Mouse (Mus musculus) thymus, postnatal 4 days (tissue): ENCODE results near the gene Rapgef3.

Experiments
- DNase-seq: peaks from one replicate; pipeline ENCODE4 v3.0.0; 2021

Rapgef3 gene

GRCm38 (mm10) chr15:97770280-97770679 lies 2.5 kb upstream of the Rapgef3 start:
- no peak for DNase-seq

- peak; percentile 71 for DNase-seq
These were observed 420 bp upstream of the Rapgef3 start for GRCm38 (mm10) chr15:97768192-97768591.

GRCm38 (mm10) chr15:97766594-97767279 lies 1.0 kb downstream of the Rapgef3 start:
- DNase-seq = peak; percentile 66

GRCm38 (mm10) chr15:97766194-97766593 lies 1.6 kb downstream of the Rapgef3 start:
- DNase-seq = peak; percentile 41

DNA sequence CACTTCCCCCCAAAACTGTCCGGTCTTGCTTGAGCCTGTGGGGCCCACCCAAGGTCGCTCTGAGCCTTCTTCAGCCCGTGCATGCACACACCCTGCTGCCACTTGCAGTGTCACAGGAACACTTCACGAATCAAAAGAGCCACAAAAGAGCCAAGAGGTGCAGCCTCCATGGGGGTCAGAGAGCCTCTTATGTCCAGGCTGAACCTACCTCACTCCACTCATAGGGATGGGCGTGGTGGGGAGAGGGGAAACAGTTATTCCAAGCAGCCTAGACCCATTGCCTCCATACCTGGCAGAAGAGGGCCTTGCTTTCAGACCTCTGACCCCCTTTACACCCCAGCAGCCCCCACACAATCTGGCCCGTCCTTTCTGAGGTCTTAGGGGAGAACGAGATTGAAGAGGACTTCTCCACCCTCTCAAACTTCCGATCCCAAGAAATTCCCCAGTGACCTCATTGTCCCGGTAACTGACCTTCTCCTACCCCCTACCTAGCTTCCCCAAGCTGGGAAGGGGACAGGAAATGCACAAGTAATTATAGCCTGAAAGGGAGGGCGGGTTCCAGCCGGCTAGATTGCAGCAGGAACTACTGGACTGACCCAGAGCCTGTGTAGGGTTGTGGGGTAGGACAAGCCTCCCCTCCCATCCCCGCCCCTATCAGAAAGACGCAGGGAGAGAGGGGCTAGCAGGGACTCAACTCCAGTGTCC lies 2.5 kb downstream of the Rapgef3 start:
- DNase-seq = no peak

GRCm38 (mm10) chr15:97764532-97764931 lies 3.2 kb downstream of the Rapgef3 start:
- DNase-seq = no peak

- DNase-seq = no peak
These were observed 4.3 kb downstream of the Rapgef3 start for GRCm38 (mm10) chr15:97763256-97764049.

DNA sequence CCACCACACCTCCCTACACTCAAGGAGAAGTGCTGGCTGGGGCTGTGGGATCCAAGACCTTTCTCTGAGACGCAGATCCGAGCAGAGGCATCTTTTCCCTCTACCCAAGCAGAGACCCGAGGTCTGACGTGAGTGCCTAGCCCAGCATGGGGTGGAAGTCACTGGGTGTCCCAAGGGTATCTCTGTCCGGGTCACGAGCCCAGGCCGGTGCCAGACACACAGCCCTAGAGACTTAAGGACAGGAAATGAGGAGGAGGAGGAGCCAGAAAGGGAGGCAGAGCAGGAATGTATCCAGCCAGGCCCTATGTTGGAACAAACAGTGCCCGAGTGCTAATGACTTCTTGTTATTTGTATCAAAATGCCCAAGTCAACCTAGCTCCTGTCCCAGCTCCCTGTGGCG lies 5.0 kb downstream of the Rapgef3 start:
- DNase-seq = no peak

DNA sequence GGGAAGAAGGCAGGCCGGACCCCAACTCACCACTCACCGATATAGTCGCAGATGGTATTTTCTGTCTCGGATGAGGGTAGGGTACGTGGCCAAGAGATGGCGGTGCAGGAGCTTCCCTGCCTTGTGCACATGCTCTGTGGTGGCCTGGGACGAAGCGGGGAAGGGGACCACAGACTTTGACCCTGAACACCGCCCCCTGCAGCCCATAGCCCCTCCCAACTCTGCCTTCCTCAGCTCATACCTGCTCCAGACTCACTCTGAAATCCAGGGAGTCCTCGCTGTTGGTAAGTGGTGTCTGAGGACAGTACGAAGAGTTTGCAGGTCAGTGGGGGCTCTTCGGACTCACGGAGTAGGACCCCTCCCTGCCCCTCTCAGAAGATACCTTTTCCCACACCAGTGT lies 6.3 kb downstream of the Rapgef3 start:
- DNase-seq = no peak

DNA sequence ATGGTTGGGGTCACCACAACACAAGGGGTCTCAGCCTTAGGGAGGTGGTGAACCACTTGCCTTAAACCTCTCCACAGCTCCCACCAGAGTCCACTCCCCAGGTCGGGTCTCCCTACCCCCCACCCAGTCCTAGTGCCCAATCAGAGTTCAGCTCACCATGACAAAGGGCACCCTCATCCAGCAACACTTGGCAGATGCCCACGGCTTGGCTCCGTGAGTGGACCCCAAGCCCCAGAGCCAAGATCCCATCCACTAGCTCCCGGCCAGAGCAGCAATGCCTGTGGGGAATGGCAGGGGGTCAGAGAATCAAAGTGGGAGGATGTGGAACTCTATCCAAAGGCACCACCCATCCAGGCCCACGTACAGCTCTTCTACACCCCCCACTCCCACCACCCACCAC lies 6.8 kb downstream of the Rapgef3 start:
- no peak for DNase-seq

- DNase-seq = no peak
These were observed 7.8 kb downstream of the Rapgef3 start for GRCm38 (mm10) chr15:97760006-97760405.

GRCm38 (mm10) chr15:97755361-97755760 lies 12.4 kb downstream of the Rapgef3 start:
- no peak for DNase-seq

DNA sequence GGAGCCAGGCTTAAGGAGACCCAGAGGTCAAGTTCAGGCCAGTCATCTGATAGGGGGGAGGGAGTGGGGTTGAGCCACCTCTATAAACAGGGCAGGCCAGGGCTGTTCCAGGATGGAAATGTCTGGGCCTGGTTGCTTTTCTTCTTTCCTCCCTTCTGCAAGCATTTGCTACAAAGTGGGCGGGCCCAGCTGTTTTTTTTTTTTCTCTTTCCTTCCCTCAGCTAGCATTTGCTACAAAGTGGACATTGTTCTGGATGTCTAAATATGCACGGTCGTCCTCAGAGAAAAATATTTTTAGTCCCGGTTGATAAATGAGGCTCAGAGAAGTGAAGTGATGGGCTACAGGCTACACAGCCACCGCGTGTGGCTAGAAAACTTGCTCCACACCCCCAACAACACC lies 13.3 kb downstream of the Rapgef3 start:
- DNase-seq = no peak

DNA sequence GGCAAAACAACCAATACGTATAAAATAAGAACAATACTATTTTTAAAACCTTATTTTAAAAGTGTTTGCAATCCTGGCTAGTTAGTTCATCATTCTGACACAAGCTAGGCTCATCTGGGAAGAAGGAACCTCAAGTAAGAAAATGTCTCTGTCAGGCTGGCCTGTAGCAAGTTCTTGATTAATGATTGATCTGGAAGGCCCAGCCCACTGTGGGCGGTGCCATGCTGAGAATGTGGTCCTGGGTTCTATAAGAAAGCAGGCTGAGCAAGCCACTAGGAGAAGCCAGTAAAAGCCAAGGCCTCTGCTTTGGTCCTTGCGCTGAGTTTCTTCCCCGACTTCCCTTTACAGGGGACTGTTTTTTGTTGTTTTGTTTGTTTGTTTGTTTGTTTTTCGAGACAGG lies 15.3 kb downstream of the Rapgef3 start:
- DNase-seq = no peak

GRCm38 (mm10) chr15:97751676-97752075 lies 16.1 kb downstream of the Rapgef3 start:
- peak; percentile 81 for DNase-seq

GRCm38 (mm10) chr15:97750697-97751096 lies 17.1 kb downstream of the Rapgef3 start:
- peak; percentile 78 for DNase-seq

GRCm38 (mm10) chr15:97749841-97750240 lies 17.9 kb downstream of the Rapgef3 start:
- DNase-seq = peak; percentile 72

DNA sequence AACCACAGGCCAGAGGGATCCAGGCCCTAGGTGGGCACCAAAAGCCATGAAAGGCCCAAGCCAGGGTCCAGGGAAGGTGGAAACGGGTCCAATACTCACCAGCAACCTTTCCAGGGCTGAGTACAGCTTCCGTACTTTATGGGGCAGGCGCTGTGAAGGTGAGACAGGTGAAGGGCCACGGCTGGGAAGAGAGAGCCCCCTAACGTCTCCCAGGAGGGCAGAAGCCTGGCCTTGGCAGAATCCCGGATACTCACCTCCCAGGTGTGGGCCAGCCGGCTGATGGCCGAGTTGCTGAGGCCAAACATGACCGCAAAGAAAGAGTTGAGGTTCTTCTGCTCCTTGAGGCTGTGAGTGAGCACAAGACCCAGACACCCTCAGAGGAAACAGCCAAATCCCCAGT lies 18.4 kb downstream of the Rapgef3 start:
- no peak for DNase-seq

DNA sequence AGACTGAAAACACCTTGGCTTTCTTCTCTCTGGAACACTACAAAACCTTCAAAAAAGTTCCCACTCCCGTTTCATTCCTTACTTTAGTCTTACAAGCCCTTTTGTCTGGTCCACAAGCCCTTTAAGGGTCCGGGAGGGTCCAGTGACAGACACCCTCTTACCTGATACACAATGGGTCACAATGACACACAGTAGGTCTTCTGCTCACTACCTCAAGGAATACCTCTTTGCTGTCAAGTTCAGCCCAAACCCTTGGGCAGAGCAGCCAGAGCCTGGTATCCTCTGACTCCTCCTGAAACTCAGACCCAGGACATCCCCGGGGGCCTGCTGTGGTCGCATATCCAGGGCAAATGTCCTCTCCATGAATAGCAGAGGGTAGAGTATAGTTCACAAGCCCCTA lies 18.8 kb downstream of the Rapgef3 start:
- DNase-seq = no peak

- DNase-seq = peak; percentile 82
These were observed 19.5 kb downstream of the Rapgef3 start for GRCm38 (mm10) chr15:97748309-97748708.

- DNase-seq = no peak
These were observed 20.3 kb downstream of the Rapgef3 start for GRCm38 (mm10) chr15:97747486-97747885.

DNA sequence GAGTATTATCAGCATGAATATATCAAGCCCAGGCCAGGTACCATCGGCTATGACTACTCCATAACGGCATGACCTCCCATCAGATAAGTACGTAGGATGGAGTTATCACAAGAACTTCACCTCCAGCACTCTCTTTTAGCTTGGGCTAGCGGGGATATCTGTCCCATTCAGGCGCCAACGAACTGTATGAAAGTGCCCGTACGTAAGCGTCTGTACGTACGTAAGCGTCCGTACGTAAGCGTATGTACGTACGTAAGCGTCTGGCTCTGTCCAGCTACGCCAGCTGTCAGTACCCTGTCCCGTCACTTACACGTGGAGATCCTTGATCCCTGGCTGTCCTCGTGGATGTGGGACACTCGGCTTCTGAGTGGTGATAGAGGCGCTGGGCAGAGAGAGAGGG lies 21.0 kb downstream of the Rapgef3 start:
- no peak for DNase-seq

DNA sequence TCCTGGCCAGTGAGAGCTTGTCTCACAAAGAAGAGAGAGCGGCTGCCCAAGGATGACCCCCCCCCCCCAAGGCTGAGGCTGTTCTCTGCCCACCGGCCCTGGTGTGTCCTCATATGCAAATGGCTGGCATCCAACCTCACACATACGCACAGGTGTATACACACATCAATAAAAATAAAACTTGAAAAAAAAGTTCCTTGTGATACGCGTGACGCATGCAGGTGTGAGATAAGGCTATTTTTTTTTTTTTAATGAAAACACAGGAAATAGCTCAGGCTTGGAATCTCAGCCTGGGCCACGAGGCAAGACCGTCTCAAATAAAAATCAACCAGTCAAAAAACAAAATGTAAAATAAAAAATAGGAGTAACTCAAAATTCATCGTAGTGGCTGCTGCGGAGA lies 21.5 kb downstream of the Rapgef3 start:
- DNase-seq = no peak

GRCm38 (mm10) chr15:97745331-97745730 lies 22.4 kb downstream of the Rapgef3 start:
- no peak for DNase-seq
